Mouse (Mus musculus) C2C12 (cell line): ENCODE data around the gene Sox1.

Experiments used
- CEBPB ChIP-seq: IDR thresholded peaks from one replicate; pipeline ENCODE4 v1.6.1; 2011; ENCODE audit warnings: low read depth, mild to moderate bottlenecking, control low read depth, moderate library complexity
- CTCF ChIP-seq: IDR thresholded peaks from one replicate; pipeline ENCODE4 v1.5.1; 2011; ENCODE audit not compliant: control insufficient read depth, insufficient read depth, insufficient read length

DNA sequence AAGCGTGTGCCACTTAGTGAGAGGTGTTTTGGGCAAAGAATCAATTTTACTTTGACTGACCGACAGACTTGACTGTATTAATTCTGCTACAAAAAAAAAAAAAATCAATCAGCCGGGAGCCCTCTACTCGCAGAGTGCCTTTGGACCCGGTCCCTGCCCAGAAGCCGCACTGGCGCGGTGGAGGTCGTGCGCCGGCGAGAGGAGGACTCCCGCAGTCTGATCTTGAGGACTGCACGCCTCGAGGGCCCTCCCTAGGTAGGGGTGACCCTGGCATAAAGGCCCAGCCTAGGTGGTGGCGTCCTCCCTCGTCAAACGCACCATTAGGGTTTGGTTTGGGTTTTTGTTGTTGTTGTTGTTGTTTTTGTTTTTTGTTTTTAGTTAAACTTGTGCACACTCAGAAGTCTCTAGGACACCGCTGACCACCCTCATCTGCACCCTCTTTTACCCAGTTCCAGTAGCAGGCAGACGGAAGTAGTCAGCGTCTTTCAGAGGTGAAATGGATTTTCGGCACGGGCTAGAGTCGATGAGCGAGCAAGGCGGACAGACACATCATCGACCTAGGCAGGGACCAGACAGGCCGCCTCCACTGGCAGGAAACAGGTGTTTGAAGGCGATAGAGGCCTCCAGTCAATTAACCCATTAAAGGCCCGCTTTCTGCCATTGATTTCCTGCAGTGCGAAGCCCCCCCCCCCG lies 8.4 kb upstream of the Sox1 start:
- no peak for TF ChIP-seq CTCF
- no peak for TF ChIP-seq CEBPB
